Mouse (Mus musculus) cerebellum, adult 2 months (tissue): ENCODE measurements around the gene Gm12830.

Experiments
- CTCF ChIP-seq: fragments of 200-500 bp; IDR thresholded peaks from 2 replicates; pipeline ENCODE4 v1.5.1; 2011; ENCODE audit warnings: low read depth, mild to moderate bottlenecking, control low read depth, low read length, moderate library complexity, borderline replicate concordance; ENCODE audit not compliant: insufficient read depth
- POLR2A ChIP-seq: fragments of 200-500 bp; IDR thresholded peaks from 2 replicates; pipeline ENCODE4 v1.6.1; 2011; ENCODE audit warnings: low read length, control low read depth, borderline replicate concordance; ENCODE audit not compliant: insufficient read depth

GRCm38 (mm10) chr4:114846723-114847122 lies 25.2 kb downstream of the Gm12830 start:
- TF ChIP-seq CTCF = no peak
- TF ChIP-seq POLR2A = no peak
